Mouse (Mus musculus): Measurements from ENCODE around the gene Rplp0. TPM values are rescaled to one million over a fixed set of nuclear protein-coding genes. Genes with fewer than 3 reads are reported as not detected.
"Not testable (repeated sequence)": the region's sequence is repeated elsewhere in the genome, so short reads cannot be mapped to it uniquely, and the experiment has no call there.

Rplp0 gene
- 100 to 1,000 TPM; 938 to 959 TPM for total RNA-seq (2021)
- long read RNA-seq, experiment 1, transcript Rplp0-201 (7 exons, 1,358 nt), result major isoform, 1,070 of 1,126 reads
- long read RNA-seq, experiment 1, partial matches to known transcripts, result 54 of 1,126 reads
- long read RNA-seq, experiment 1, other reads (novel, unspliced or antisense), result 2 of 1,126 reads
- long read RNA-seq, experiment 2, transcript Rplp0-201 (7 exons, 1,358 nt), result major isoform, 1,135 of 1,213 reads
- long read RNA-seq, experiment 2, partial matches to known transcripts, result 74 of 1,213 reads
- long read RNA-seq, experiment 2, other reads (novel, unspliced or antisense), result 4 of 1,213 reads

GRCm38 (mm10) chr5:115559237-115560101 is at the start of gene Rplp0:
TSS of gene Rplp0 (plus strand) at chr5:115559467.
- peak; percentile 99 for DNase-seq

GRCm38 (mm10) chr5:115509790-115510689 is 49.2 kb upstream of the Rplp0 start:
- DNase-seq, result no peak

- no peak for DNase-seq
These were observed 46.9 kb upstream of the Rplp0 start for GRCm38 (mm10) chr5:115512375-115512774.

GRCm38 (mm10) chr5:115513246-115513645 is 46.0 kb upstream of the Rplp0 start:
- DNase-seq, result no peak

- DNase-seq, result no peak
These were observed 45.5 kb upstream of the Rplp0 start for GRCm38 (mm10) chr5:115513721-115514120.

- no peak for DNase-seq
These were observed 44.9 kb upstream of the Rplp0 start for GRCm38 (mm10) chr5:115514346-115514745.

GRCm38 (mm10) chr5:115514896-115515587 is 44.2 kb upstream of the Rplp0 start:
- no peak for DNase-seq

GRCm38 (mm10) chr5:115516081-115516907 is 43.0 kb upstream of the Rplp0 start:
- peak; percentile 19 for DNase-seq

GRCm38 (mm10) chr5:115516908-115517307 is 42.4 kb upstream of the Rplp0 start:
- DNase-seq, result no peak

- no peak for DNase-seq
These were observed 41.8 kb upstream of the Rplp0 start for GRCm38 (mm10) chr5:115517501-115517900.

- not testable (repeated sequence) for DNase-seq
These were observed 41.1 kb upstream of the Rplp0 start for GRCm38 (mm10) chr5:115518214-115518613.

- peak; percentile 47 for DNase-seq
These were observed 38.9 kb upstream of the Rplp0 start for GRCm38 (mm10) chr5:115520325-115520869.

- peak; percentile 27 for DNase-seq
These were observed 37.5 kb upstream of the Rplp0 start for GRCm38 (mm10) chr5:115521553-115522461.

GRCm38 (mm10) chr5:115522531-115522930 is 36.7 kb upstream of the Rplp0 start:
- no peak for DNase-seq

- no peak for DNase-seq
These were observed 36.2 kb upstream of the Rplp0 start for GRCm38 (mm10) chr5:115522981-115523499.

GRCm38 (mm10) chr5:115523971-115524370 is 35.3 kb upstream of the Rplp0 start:
- peak; percentile 43 for DNase-seq

GRCm38 (mm10) chr5:115524471-115524870 is 34.8 kb upstream of the Rplp0 start:
- no peak for DNase-seq

- DNase-seq, result no peak
These were observed 33.9 kb upstream of the Rplp0 start for GRCm38 (mm10) chr5:115525416-115525815.

GRCm38 (mm10) chr5:115525943-115526342 is 33.3 kb upstream of the Rplp0 start:
- no peak for DNase-seq

Data from gastrocnemius, postnatal 10 days (tissue).